Mouse (Mus musculus) ovary, postnatal 14 days (tissue): Measurements from ENCODE around the gene Ttc28.

Source experiments
- DNase-seq: peaks from one replicate; pipeline ENCODE4 v3.0.0; 2022; ENCODE audit warnings: low spot score

Gene Ttc28

GRCm38 (mm10) chr5:111164348-111164920 is 284.8 kb downstream of the Ttc28 start:
- DNase-seq: no peak

GRCm38 (mm10) chr5:111170383-111170782 is 290.8 kb downstream of the Ttc28 start:
- no peak for DNase-seq

DNA sequence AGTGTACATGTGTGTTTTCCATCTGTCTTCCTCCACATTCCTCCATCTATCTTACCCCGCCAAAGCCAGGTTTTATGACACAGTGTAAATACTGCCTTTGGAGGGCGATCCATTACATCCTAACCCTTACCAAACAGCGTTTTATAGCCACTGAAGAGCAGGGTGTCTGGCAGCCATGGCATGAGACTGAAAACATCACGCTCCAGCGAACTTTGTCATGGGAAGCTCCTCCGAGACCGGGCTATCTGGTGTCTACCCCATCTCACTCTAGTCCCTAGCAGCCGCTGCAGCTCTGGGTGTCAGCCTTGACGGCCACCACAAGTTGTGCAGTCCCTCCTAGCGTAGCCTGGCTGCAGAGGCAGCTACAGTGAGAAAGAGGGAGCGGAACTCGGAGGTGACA is 295.8 kb downstream of the Ttc28 start:
- DNase-seq: no peak

GRCm38 (mm10) chr5:111175842-111176241 is 296.2 kb downstream of the Ttc28 start:
- no peak for DNase-seq

- no peak for DNase-seq
Measured at GRCm38 (mm10) chr5:111176441-111176840, 296.8 kb downstream of the Ttc28 start.

GRCm38 (mm10) chr5:111178324-111179076 is 298.9 kb downstream of the Ttc28 start:
- DNase-seq: no peak

DNA sequence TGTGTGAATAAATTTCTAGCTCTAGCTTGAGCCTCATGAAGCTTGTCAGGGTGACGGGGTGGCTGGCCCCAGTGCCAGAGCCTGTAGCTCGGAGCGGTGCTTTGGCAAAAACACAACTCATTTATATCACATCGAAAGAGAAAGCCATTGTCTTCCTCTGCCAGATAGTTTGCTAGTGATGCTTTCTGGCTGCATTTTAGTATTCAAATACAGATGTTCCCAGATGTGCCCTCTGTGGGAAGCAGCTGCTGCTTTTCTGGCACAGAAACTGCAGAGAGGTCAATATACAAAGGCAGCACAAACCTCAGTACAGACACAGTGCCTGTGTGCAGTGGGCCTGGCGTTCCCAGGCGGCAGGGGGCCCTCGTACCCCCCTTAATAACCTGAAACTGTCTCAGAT is 300.0 kb downstream of the Ttc28 start:
- no peak for DNase-seq

DNA sequence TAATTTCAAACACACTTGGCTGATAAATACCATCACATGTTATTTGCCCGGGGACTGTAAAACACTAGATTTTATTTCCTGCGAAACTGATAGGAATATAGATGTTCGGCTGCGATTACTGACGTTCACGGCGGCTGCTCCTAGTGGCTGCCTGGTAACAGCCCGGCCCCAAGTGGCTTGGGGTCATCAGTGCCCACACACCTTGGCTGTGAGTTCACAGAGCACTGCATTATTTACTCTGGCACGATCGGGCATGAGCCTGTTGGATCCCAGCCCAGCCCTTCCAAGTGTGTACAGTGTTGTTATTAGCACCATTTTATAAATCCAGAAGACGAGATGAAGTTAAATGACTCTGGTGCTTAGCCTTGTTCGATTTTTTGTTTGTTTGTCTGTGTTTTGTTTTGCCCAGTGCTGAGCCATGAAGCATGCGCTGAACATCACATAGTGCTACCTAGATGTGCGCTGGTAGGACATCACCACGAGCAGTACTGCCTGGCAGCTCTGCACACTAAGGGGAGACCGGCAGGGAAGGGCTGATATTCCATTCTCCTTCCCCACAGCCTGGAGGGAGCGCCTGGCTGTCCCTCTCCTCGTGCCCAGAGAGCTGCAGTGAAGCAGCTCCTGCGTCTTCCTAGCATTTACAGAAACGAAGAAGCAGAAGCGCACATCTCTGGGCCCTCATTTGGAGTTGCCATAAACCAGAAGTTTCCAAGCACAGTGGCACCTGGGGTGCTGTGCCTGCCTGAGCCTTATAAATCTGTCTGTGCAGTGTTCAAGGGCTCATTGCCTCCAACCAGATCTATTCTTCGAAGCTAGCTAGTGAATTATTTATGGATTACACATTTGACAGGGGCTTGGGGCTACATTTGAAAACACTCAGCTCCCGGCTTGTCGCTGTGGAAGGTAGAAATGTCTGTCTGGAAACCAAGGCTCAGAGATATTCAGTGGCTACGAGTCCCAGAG is 300.8 kb downstream of the Ttc28 start:
- no peak for DNase-seq

- no peak for DNase-seq
Measured at GRCm38 (mm10) chr5:111181204-111181912, 301.8 kb downstream of the Ttc28 start.

DNA sequence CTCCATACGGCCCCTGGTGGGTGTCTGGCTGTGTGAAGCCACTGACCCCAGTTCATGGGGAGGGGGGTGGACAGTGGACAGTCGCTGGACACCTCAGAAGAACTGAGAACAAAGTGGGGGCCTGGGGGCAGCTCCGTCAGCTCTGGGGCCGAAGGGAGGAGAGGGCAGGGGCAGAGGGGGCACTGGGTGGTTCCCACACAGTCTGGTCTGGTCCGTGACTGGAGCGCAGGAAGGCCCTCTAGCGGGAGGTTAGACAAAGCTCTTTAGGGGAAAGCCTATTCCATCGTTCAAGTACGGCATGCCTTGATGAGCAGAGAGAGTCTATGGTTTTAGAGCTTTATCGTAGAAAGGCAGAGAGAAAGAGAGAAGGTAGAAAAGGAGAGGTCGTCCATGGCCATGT is 307.0 kb downstream of the Ttc28 start:
- DNase-seq: no peak

DNA sequence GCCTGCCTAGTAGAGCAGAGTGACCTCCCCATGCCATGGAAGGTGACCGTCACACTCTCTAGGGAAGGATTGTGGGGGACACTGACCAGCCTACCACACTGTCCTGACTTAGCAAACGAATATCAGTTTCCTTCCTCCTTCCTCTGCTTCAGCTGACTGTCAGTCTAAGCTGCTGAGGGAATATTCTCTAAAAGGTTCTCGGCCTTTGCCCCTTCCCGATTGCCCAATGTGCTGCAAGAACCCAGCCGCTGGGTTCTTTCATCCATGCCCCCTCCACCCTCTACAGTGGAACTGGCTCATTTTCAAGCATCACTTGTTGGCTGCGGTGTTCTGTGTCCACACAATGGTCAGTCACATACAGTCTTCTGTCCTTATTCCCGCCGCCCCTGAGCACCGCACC is 312.4 kb downstream of the Ttc28 start:
- no peak for DNase-seq

- DNase-seq: no peak
Measured at GRCm38 (mm10) chr5:111194829-111195228, 315.2 kb downstream of the Ttc28 start.

GRCm38 (mm10) chr5:111195488-111196485 is 316.2 kb downstream of the Ttc28 start:
- DNase-seq: no peak

DNA sequence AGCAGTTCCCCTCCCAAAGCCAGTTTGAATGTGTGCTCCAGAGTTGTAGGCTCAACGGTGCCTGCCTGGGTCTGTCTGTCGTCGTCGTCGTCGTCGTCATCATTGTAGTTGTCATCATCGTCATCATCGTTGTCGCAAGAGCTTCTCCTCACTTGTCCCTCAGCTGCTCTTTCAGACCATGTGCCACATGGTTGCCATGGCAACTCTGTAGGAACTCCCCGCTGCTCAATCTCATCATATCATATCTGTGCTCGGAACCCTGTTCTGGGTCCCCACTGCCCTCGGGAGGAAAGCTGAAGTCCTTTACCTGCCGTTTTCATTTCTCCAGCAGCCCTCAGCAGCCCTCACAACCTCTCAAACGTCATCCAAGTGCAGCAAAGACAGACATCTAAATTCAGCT is 318.1 kb downstream of the Ttc28 start:
- DNase-seq: no peak

GRCm38 (mm10) chr5:111200167-111200840 is 320.7 kb downstream of the Ttc28 start:
- DNase-seq: no peak

GRCm38 (mm10) chr5:111200915-111201610 is 321.5 kb downstream of the Ttc28 start:
- DNase-seq: no peak

DNA sequence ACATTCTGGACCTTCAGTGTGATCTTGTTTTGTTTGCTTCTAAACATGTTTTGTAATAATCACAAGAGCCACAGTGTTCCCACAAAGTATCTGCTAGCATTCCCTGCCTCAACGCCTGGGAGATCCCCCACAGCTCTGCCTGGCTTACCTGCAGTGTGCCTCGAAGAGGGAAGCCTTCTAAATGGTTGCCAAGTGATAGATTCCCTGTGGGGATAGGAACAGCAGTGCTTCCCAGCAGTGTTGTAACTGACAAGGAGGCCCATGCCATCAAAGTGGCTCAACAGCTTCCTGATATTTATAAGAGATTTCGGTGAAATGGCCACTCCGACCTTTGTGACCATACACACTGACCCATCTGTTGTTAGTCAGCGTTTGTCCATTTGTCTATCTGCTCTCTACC is 324.6 kb downstream of the Ttc28 start:
- no peak for DNase-seq

DNA sequence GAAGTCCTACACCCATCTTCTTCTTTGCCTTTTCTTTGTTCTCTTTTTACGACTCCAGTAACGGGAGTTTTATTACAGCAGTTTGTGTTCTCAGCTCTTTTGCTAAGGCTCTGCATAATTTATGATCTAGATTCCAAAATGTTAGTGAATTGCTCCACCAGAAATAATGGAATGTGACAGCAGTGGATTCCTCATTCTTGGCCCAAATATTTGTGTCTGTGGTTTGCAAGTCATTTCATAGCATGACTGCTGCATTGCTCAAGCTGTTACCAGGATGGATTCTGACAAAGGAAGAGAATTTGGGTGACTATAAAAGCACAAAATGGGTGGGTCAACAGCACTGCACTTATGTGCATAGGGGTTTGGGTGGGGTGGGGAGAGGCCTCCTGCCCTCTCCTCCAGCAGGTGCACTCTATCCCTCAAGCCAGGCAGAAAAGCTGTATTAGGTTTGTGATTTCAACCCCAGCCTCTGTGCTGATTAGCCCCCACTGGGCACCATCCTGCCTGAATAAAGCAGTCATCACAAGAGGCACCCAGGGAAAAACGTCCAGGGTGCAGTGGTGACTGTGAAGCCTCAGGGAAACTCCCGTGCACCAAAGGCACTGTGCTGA is 325.5 kb downstream of the Ttc28 start:
- DNase-seq: no peak

- DNase-seq: no peak
Measured at GRCm38 (mm10) chr5:111205817-111206216, 326.2 kb downstream of the Ttc28 start.
